ENCODE assay signal across 9 mouse cellular contexts in genomic region chr16:96280719-96281605, GRCm38 (mm10). TPM values are rescaled to one million over a fixed set of nuclear protein-coding genes. Genes with fewer than 3 reads are reported as not detected.
DNase-seq lines count a peak whose midpoint lies in the region; ATAC-seq and TF ChIP-seq lines count a peak whose summit lies in the region.
"Had no signal": no experiment of that assay in that cellular context is flagged by ENCODE, and none has a peak within 500 bp of the region (broad histone marks: within the 10 kb centered on the region; RNA-seq: fewer than 3 reads in every experiment).

No protein-coding gene starts in this region.

- no peak overlapping the region for H3K27ac ChIP-seq in heart, embryonic 16.5 days (ENCODE audit: low read length)
- no peak overlapping the region for H3K27ac ChIP-seq in liver, embryonic 12.5 days
- no peak overlapping the region for H3K27ac ChIP-seq in thymus, adult 2 months (ENCODE audit: control insufficient read depth, insufficient read depth, low read length)

- DNase-seq in thymus, postnatal 0 days (ENCODE audit: low spot score) = peak; percentile 23
- no peak for DNase-seq in thymus, postnatal 25 days
- peak; percentile 71 for DNase-seq in embryo, embryonic 9.5 days (ENCODE audit: extremely low spot score)
- peak; percentile 67 for DNase-seq in kidney, postnatal 10 days
- DNase-seq in ovary, postnatal 36 days (ENCODE audit: low spot score) = peak; percentile 66
- DNase-seq in thymus, adult 2 months = no peak

- H3K9ac ChIP-seq in heart, embryonic 16.5 days (ENCODE audit: low read length) = peak overlapping the region; percentile 18; the same call in 1 of the 2 replicates
- no peak overlapping the region for H3K9ac ChIP-seq in liver, embryonic 12.5 days

- peak overlapping the region; percentile 36 for H3K4me3 ChIP-seq in heart, embryonic 16.5 days (ENCODE audit: low read length)
- no peak overlapping the region for H3K4me3 ChIP-seq in liver, embryonic 12.5 days
- H3K4me3 ChIP-seq in thymus, adult 2 months (ENCODE audit: control insufficient read depth, insufficient read depth, low read length) = no peak overlapping the region

- TF ChIP-seq CTCF in thymus, adult 2 months (IDR thresholded peaks at IDR 0.05; ENCODE audit: borderline replicate concordance, control insufficient read depth, extremely low read depth, insufficient read depth, low read length, poor library complexity) = no peak

- H3K4me1 ChIP-seq in heart, embryonic 16.5 days (ENCODE audit: control insufficient read depth, insufficient read depth, low read length) = no peaks in the 10 kb centered on the region
- no peaks in the 10 kb centered on the region for H3K4me1 ChIP-seq in liver, embryonic 12.5 days
- H3K4me1 ChIP-seq in thymus, adult 2 months (replicated peaks; ENCODE audit: control insufficient read depth, insufficient read depth, low read length) = peaks cover 8% of the 10 kb centered on the region

- no peaks in the 10 kb centered on the region for H3K36me3 ChIP-seq in heart, embryonic 16.5 days (ENCODE audit: control insufficient read depth, insufficient read depth)
- no peaks in the 10 kb centered on the region for H3K36me3 ChIP-seq in liver, embryonic 12.5 days
- no peaks in the 10 kb centered on the region for H3K36me3 ChIP-seq in thymus, adult 2 months (ENCODE audit: control insufficient read depth, insufficient read depth, low read length)

- H3K27me3 ChIP-seq in heart, embryonic 16.5 days (ENCODE audit: control insufficient read depth, insufficient read depth, low read length) = peaks cover 30% of the 10 kb centered on the region
- peaks cover 47% of the 10 kb centered on the region for H3K27me3 ChIP-seq in liver, embryonic 12.5 days (replicated peaks)
- no peaks in the 10 kb centered on the region; the same call in 1 of the 2 replicates for H3K27me3 ChIP-seq in thymus, adult 2 months (ENCODE audit: control insufficient read depth, insufficient read depth, low read length)

- ATAC-seq in heart, embryonic 16.5 days (replicated peaks; ENCODE audit: extremely low read depth, insufficient read depth, low FRiP score) = peak; percentile 41; the same call in 1 of the 2 replicates
- no peak for ATAC-seq in liver, embryonic 12.5 days
- ATAC-seq: Patski had no signal

- TF ChIP-seq POLR2A in thymus, adult 2 months (IDR thresholded peaks at IDR 0.05; ENCODE audit: control insufficient read depth, extremely low read depth, insufficient read depth, low read length, poor library complexity) = no peak

- no peaks in the 10 kb centered on the region for H3K9me3 ChIP-seq in heart, embryonic 16.5 days (replicated peaks; ENCODE audit: control insufficient read depth, low read length)
- no peaks in the 10 kb centered on the region for H3K9me3 ChIP-seq in liver, embryonic 12.5 days (replicated peaks)

- 9% methylated on average over 38 of the region's 38 CpGs for WGBS in heart, embryonic 16.5 days
- WGBS in liver, embryonic 12.5 days (ENCODE audit: insufficient replicate concordance) = 7% methylated on average over 38 of the region's 38 CpGs
- 35% methylated on average over 38 of the region's 38 CpGs for WGBS in thymus, adult 2 months

- H3K4me2 ChIP-seq in heart, embryonic 16.5 days (ENCODE audit: low read depth, low read length) = peak overlapping the region; percentile 59
- H3K4me2 ChIP-seq in liver, embryonic 12.5 days = peak overlapping the region; percentile 42

RNA-seq across cellular contexts. Expression of gene B3galt5, which starts 45.4 kb away (rescaled TPM):
- polyA plus RNA-seq in thymus, postnatal 0 days (2015; fragmentation: Nextera tagmentation; extraction: Ambion mirVana) = 3.4 and 4.3 TPM in 2 replicates
- polyA plus RNA-seq in heart, embryonic 16.5 days (2015; fragmentation: Nextera tagmentation; extraction: Ambion mirVana) = 0.39 and 0.70 TPM in 2 replicates
- polyA plus RNA-seq in liver, embryonic 12.5 days (2016; fragmentation: Nextera tagmentation; extraction: Ambion mirVana) = 0.08 and 0.53 TPM in 2 replicates
- polyA plus RNA-seq in thymus, adult 2 months (2012; rRNA removed) = 3.5 and 3.8 TPM in 2 replicates
- polyA plus RNA-seq: Patski had no signal

Comparison
In these comparisons a context has a peak if more than half of its experiments do, and no peak if none do; other contexts are left out.
1. DNase-seq: peak in thymus, postnatal 0 days (single experiment), embryo, embryonic 9.5 days (single experiment), kidney, postnatal 10 days (single experiment) and ovary, postnatal 36 days (single experiment); none in thymus, postnatal 25 days (single experiment) and thymus, adult 2 months (single experiment).